Mouse (Mus musculus): ENCODE measurements around the gene Garem2.

- no peak for TF ChIP-seq POLR2A (IDR thresholded peaks at IDR 0.05; ENCODE audit: borderline replicate concordance, extremely low read depth, low read depth, low read length)
- TF ChIP-seq CTCF (IDR thresholded peaks at IDR 0.05; ENCODE audit: insufficient read depth, low read length): no peak
These were observed 2.2 kb downstream of the Garem2 start for GRCm38 (mm10) chr5:30107186-30107585.
